Mouse (Mus musculus): ENCODE measurements around the gene Gpr107.

- no peak for TF ChIP-seq CTCF (IDR thresholded peaks at IDR 0.05; ENCODE audit: borderline replicate concordance, extremely low read depth, insufficient read depth, insufficient read length)
- no peak for TF ChIP-seq POLR2A (IDR thresholded peaks at IDR 0.05; ENCODE audit: borderline replicate concordance, extremely low read depth, insufficient read depth, insufficient read length, poor library complexity, severe bottlenecking)
Measured at GRCm38 (mm10) chr2:31206882-31207281, 54.8 kb downstream of the Gpr107 start.
